ENCODE assay signal across 23 mouse cellular contexts in the genomic region with DNA sequence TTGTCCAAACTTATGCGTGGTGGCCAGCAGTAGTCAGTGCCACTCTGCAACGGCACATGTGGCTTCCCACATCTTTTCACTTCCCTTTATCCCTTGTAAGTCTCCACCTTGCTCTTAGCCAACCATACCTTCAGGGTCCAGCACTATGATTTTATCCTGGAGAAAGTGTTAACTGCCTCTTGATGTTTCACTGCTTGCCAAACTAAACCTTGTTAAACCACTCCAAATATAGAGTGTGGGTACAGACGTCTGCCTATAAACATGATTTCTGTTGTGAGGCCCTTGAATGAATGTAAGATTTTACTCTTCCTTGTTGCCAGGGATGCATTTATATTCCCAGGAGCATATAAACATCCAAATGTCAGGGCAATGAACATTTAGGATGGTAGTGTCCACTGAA. TPM values are rescaled to one million over a fixed set of nuclear protein-coding genes. Genes with fewer than 3 reads are reported as not detected.
"Had no signal": no experiment of that assay in that cellular context is flagged by ENCODE, and none has a peak within 500 bp of the region (broad histone marks: within the 10 kb centered on the region; RNA-seq: fewer than 3 reads in every experiment).

No protein-coding gene starts in this region.

- H3K27ac ChIP-seq: gastrocnemius, adult 2 months; heart, embryonic 10.5 days; hindbrain, embryonic 10.5 days; hindbrain, embryonic 12.5 days; hindbrain, embryonic 14.5 days; intestine, embryonic 15.5 days; layer of hippocampus, adult 2 months; left cerebral cortex, adult 2 months; limb, embryonic 10.5 days; limb, embryonic 12.5 days had no signal

- H3K4me3 ChIP-seq: gastrocnemius, adult 2 months; heart, embryonic 10.5 days; heart, embryonic 12.5 days; hindbrain, embryonic 10.5 days; hindbrain, embryonic 12.5 days; intestine, embryonic 15.5 days; layer of hippocampus, adult 2 months; left cerebral cortex, adult 2 months; limb, embryonic 10.5 days; limb, embryonic 12.5 days had no signal

- DNase-seq: gastrocnemius, adult 2 months; gastrocnemius, postnatal 10 days; gastrocnemius, postnatal 25 days; heart, adult 18-20 months; heart, postnatal 10 days; heart, postnatal 4 days; kidney, adult 18-20 months; kidney, adult 8-10 months; kidney, postnatal 10 days; kidney, postnatal 25 days; kidney, postnatal 4 days; liver had no signal

- H3K4me1 ChIP-seq: hindbrain, embryonic 12.5 days; intestine, embryonic 15.5 days had no signal

RNA-seq across cellular contexts. Expression of a gene that starts 10.2 kb away (rescaled TPM):
- polyA plus RNA-seq: inflammation-experienced regulatory T-cells, adult 6 months had no signal
